Mouse (Mus musculus) embryo, embryonic 11 days (tissue): ENCODE data around the gene Rapgef4.

ENCODE experiments used
- DNase-seq: peaks from one replicate; pipeline ENCODE4 v3.0.0-alpha.2; 2015

The Rapgef4 gene

DNA sequence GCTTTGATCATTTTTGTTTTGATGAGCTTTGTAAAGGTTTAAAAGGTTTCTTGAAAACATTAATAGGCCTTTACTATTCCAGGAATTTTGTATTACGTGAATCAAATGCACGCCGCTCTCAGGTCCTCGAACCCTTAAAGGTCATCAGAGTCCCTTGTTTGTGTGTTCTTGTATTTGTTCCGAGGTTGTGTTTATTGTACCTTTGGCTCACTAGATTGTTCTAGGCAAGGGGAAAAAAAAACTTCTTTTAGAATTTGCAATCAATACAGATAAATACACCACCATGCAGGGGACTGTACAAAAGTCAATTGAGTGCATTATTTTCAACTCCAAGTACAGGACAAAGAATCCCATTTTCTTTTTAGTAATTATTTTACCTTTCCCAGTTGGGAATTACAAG is 175.4 kb downstream of the Rapgef4 start:
- no peak for DNase-seq

DNA sequence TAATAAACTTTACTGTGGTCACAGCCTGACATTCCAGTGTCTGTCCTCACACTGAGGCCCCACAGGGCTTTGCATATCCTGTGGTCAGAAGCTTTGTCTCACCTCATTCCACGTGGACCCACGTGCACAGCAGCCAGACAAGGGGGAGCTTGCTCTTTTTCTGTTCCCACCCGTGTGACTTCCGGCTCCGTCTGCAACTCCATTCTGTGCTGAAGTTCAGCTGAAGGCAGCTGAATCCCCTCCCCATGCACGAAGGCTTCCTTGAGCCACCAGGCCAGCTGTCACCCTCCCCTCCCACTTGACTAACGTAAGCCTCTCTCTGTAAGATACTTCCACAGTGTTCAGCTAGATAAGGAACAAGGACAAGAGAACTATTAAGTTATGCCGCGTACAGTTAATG is 176.5 kb downstream of the Rapgef4 start:
- peak; percentile 44 for DNase-seq

DNA sequence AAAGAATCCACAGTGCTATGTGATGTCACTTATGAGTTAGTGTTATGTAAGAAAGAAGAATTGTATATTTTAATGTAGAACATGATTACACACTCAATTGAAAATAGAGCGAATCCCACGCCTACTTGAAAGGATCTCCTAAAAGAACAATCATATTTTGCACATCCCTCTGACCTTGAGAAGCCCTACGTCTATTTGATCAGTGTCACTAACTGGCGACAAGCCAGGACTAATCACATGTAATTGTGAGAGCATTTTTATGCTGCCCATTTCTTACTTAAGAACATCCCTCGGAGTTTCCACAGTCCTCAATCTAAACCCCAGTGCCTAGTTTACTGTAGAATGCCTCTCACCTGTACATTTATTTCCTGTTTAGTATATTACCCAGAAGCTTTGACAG is 177.0 kb downstream of the Rapgef4 start:
- DNase-seq: no peak

DNA sequence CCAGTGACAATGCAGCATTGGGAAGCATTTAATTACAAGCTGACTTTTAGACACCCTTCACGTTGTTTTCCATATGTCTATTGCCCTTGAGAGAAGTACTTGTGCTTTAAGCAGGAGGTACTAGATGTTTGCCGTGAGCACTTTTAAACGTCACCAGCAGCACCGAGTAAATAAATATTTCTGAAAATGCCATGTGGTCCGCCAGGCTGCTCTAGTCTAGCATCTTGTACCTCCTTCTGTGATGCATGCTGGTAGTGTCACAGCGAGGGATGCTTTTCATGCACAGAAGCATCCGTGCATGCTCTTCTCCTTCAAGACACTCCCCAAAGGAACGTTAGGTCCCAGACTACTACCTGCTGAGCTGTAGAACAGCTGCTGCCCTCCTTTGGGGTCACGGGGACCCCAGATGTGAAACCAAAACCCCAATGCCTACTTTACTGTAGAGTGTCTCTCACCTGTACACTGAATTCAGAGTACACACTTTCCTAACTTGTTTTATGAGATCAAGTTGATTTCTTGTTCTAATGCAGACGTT is 177.7 kb downstream of the Rapgef4 start:
- DNase-seq: no peak

DNA sequence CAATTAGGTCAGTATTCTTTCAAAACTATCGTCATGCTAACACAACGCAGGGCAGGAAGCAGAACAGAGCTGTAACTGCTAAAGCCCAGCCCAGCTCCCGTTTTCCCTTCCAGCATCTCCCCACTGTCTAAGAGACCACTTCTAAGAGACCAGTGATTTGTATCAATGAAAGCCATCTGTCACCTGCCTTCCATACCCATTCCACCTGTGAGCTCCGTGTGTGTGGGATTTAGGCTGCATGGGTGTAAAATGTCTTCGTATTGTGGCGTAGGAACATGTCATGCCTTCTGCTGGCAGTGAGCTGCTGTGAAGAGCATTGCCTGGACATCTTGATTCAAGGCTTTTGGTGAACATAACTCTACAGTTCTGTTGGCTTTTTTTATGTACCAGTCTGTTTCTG is 178.2 kb downstream of the Rapgef4 start:
- no peak for DNase-seq

DNA sequence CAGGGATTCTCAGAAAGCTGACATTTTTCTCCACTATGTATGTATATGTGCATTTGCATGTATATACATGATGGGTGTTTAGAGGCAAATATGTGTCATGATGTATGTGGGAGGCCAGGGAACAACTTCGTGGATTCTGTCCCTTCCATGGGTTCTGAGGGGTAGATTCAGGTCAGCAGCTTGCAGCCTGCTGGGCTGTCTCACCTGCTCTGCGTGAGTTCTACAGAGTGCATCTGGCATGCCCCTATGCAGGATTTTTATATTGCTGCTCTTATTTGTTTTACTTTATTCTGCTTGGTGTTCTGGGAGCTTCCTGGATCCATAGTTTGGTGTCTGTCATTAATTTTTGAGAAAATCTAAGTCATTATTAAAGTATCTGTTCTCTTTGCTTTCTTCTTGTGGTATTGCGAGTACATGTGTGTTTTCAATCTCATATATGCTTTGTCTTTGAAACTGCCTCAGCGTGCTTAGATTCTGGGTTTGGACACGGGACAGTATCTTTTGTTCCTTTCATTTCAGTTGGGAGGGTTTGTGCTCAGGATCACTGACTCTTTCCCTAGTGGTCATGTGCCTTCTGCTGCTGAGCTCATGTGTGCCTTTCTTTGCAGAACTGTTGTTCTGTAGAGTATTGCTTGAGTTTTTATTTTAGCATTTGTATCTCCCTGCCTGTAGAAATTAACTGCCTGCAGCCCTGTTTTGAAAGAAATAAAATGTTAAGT is 184.3 kb downstream of the Rapgef4 start:
- no peak for DNase-seq

DNA sequence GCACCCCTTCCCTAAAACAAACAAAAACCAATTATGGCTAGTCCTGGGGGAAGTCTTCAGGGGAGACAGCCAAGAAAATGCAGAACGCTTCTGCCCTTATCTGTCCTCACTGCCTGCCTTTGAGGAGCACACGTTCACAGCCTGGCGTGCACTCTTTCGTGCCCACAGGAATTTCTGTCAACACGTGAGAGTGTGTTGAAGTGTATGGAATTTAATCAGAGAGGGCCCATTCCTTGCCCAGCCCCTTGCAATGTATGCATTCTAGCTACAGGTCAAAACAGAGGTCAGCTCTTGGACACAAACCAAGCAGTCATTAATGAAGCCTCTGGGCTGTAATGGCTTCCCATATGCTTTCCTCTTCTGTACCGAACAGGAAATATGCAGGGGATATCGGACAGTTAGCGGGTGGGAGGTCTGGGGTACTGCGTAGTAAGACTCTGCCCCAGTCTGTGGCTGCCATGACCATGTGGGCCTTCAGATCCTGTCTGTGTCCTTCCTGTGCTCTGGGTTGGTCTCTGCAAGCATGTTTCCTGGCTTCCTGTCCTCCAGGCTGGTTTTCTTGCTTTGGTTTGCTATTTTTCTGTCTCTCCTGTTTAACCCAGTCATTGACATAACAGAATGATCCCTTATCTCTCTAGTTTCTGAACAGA is 188.5 kb downstream of the Rapgef4 start:
- DNase-seq: peak; percentile 14

DNA sequence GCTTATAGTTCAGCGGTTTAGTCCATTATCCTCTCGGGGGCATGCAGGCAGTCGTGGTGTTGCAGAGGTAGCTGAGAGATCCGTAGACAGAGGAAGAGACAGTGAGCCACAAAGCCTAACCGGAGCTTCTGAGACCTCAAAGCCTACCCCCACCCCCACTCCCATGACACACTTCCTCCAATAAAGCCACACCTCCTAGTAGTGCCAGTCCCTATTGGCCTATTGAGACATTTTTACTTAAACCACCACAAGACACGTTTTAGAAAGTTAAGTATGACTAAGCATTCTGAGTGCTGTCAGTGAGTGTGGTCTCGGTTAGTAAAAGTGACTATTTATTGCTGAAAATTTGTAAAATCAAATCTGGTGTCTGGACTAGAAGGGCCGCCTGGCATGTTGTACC is 189.5 kb downstream of the Rapgef4 start:
- DNase-seq: no peak

DNA sequence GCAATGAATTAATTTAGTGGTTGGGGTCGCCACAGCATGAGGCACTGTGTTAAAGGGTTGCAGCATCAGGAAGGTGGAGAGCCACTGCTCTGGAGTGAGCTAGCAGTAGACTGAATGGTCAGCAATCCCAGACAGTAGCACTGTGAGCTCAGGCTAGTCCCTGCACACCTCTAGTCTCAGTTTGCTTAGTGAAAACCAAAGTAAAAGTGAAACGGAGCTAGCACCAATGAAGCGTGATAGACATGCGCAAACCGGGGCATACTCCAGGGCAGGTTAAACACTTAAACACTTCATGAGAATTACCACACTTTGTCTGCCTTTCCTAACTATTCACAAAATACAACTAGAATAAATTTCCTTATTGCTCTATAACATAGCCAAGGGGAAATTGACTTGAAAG is 190.2 kb downstream of the Rapgef4 start:
- DNase-seq: no peak

DNA sequence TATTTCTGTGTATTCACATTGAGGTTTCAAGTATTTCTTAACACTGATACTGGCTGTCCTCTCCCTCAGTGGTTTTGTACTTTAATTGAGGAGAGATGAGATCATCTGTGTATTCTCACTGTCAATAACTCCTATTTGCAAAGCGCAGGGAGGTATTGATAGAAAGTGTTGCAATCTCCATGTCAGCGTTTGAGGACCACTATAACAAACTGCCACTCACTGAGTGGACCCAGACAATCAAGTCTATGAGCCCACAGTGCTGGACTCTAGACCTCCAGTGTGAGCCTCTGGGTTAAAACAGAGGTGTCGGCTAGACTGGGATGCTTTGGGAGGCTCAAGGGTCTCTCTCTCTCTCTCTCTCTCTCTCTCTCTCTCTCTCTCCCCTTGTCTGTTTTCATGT is 192.0 kb downstream of the Rapgef4 start:
- no peak for DNase-seq

DNA sequence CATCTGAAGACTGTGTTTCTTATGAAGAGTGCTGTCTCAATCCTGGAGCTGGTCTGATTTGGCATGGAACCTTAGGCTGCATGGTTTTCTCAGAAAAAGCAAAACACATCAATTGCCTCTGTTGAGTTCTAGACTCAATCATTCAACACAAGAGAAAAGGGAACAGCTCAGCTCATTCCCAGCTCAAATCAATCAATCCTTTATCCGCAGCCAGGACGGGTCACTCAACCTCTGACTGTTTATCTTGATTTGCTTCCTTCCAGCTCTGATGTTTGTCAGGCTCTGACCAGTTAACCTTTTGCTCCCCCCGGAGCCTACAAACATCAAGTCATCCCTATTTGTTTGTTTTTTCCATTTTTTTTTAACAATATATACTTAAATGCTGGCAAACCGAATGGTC is 192.8 kb downstream of the Rapgef4 start:
- no peak for DNase-seq

DNA sequence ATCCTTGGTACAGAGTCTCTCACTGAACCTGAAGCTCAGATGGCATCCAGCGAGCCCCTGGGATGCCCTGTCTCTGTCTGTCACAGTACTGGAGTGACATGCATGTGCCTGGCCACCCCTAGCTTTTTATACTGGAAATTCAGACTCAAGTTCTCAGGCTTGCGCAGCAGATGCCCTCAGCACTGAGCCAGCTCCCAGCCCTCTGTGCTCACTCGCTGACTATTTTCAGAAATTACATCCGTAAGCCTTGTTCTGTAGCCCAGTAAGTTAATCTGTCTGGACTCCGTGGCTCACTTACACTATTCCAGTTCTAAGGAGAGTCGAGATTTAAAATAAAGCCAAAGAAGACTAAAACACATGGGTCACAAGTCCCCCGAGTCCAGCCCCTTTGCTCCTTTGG is 194.5 kb downstream of the Rapgef4 start:
- DNase-seq: no peak

DNA sequence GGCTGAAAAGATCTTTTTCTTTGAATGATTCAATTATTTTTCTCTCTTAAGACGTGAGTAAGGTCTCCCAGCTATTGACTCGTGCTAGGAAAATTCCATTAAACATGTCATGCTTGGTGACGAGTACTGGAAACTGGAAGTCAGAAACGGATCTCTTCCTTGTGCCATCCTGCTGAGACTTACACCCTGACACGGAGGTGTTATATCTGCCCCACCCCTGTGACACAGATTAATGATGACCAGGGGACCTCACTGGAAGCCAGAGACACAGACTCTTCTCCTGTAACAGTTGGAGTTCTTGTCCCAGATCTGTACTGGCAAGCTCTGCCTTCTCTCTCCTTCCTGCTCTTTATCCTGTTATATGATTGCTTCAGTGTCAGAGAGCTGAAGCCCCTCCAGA is 194.9 kb downstream of the Rapgef4 start:
- no peak for DNase-seq

DNA sequence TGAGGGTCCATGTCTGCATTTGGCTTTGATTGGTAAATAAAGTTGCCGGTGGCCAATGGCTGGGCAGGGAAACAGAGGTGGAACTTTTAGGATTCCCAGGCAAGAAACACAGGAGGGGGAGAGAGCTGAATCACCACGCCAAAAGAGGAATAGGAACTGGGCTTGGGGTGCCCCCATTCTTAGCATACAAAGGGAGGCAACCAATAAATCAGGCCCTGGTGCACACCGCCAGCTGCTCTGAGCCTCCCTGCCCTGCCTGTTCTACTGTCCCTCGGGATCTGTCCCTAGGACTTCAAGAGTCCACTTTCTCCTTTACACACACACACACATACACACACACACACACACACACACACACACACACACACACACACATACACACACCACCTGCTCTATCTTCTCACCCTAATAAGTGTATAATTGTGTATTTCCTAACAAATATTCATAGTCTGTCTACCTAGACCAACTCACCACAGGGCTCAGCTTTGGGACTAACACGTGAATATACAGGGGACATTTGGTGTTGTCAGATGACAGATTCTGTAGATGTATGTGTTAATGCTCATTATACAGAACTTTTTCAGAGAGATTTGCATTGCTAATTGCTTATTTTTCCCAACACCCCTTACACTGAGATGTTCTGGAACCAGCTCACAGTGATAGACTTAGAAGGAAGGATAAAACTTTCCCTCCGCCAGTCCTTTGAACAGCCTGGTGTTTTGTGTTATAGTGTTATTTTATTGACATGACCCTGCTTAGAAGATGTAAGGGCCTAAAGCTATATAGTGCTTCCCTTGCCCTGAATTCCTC is 196.4 kb downstream of the Rapgef4 start:
- peak; percentile 22 for DNase-seq

DNA sequence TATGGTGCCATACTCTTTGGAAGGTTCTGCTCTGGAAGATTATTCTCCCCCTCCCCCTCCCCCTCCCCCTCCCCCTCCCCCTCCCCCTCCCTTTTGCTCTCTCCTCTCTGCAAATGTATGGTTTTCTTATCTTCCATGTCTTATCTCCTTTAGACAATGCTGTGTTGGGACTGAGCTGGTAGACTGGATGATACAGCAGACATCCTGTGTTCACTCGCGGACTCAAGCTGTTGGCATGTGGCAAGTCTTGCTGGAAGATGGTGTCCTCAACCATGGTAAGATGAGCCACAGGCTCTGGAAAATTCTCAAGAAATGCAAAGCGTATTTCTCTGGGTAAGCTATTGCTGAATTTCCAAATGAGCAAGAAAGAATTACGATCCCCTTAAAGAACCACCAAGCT is 197.0 kb downstream of the Rapgef4 start:
- no peak for DNase-seq

DNA sequence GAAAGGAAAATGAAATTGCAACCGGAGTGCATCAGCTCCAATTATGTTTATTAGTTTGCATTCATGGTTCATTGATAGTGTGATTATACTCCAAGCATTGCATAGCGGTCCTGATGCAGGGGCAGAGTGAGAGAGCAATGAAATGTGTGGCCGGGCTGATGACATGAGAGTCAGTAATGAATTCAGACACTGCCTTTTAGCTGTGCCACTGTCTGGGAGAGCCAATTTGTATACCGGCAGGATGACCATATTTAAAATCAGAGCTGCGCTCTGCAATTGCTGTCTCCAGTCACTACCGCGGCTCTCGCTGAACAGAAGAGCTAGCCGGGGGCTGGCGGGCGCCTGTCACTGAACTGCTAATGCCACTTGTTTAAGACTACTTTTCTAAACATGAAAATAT is 197.5 kb downstream of the Rapgef4 start:
- DNase-seq: no peak

DNA sequence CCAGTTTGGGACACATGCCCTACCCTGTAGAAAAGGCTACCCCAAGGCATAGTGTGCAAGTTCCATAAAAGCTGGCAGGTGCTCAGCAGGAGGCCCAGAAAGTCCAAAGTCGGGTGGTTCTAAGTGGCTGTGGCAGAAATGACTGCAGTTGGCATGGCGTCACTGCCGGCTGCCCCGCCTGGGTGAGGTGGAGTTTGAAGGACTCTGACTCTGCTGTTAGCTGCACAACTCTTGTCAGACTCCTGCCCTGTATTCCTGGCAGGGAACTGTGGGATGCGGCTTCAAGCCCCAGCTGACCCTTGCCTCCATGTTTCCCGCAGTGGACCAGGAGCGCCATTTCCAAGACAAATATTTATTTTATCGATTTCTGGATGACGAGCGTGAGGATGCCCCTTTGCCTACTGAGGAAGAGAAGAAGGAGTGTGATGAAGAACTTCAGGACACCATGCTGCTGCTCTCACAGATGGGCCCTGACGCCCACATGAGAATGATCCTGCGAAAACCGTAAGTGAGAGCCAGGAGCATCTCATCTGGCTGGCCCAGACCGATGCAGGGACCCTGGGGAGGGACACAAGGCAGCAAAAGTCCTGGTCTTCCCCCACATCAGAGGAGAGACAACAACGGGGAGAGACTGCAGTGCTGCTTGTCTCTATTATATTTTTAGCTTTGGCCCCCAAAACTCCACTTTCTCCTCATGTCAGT is 198.7 kb downstream of the Rapgef4 start:
- DNase-seq: no peak

DNA sequence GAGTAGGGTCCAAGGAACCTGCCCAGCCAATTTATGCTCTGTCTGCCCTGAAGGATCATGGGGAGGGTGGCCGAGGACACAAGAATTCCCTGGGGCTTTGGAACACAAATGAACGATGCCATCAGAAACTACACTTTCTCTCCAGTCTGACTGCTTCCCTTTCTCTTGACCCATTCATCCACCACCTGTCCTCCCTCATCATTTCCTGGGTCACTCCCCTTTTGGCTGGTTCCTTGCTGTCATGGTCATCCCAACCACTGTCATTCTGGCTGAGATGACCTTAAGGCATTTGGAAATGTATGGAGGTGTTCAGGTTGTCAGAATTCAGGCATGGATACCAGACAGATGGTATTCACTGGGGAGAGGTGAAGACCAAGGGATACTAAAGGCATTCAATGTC is 200.4 kb downstream of the Rapgef4 start:
- DNase-seq: no peak

DNA sequence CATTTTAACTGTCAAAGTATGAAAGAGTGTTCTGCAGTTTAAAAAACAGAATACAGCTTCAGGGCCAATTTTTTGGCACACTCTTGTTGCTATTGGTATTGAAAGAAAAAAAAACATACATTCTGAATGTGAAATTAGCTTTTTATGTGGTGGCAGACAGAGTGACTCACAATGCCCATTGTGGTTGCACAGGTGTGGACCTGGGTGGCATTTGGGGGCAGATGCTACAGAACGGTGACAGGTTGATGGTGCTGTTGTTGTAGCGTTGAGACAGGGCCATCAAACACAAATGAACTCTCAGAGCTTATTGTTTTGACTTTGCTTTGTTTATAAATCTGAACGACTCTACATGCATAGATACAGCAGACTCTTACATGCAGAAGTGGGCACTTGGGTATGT is 202.7 kb downstream of the Rapgef4 start:
- DNase-seq: no peak

DNA sequence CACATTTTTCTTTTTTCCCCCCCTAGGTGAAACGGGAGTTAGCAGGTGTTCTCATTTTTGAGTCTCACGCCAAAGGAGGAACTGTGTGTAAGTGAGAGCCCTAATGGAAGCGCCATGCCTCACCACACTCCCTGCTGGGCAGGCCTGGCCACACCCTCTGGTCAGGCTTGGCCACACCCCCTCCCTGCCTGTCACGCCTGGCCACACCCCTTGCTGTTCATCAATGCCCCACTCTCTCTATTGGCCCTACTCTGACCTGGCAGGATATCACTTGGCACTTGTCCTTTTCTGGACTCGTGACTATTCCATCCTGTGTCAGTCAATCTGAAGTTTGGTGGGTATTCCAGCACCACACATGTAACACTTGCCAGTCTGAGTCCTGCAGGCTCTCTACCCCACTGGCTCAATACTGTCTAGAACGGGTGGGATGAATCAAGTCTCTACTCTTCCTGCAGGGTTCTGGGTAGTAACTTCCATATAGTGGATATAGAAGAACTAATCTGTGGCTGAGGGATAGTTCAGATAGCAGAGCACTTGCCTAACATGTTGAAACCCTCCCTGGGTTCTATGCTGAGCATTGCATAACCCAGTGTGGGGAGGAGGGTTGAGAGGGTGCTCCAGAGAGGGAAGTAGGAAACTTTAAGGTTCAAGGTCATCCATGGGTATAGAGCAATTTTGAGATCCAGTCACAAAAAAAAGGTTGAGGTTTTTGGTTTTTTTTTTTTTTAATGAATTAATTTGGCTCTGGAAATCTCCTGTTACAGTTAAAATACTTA is 215.3 kb downstream of the Rapgef4 start:
- no peak for DNase-seq

DNA sequence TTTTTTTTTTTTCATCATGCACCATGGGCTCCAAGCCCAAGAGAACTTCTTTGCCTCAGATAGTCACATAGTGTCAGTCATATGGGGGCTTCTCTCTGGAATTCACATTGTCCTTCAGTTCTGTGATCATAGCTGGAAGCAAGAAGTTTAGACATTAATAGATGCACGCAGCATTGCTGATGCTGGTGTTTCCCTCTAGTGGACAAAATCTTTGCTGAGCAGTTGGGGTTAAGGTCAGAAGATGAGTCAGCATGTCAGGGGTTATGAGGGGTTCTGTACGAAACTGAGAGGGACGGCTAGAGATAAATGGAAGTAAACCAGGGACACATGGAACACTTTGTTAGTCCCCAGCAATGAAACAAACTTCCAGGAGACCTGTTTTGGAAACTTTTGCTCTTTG is 216.0 kb downstream of the Rapgef4 start:
- peak; percentile 48 for DNase-seq

DNA sequence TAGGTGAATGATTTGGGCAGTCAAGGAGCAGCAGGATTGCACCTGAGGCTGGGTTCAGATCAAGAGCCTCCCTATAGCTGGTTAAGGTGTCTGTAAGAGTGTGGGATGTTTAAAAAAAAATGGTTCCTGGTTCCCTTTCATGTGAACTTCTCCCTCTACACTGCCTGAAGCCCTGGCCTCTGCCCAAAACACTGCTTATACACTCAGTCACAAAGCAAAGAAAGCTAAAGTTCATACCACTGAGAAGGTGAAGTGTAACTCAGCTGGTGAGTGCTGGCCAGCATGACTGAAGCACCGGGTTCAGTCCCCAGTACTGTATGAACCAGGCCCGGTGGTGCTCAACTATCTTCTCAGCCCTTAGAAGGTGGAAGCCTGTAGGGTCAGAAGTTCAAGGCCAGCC is 218.4 kb downstream of the Rapgef4 start:
- no peak for DNase-seq
